Mouse (Mus musculus) lung, embryonic 14.5 days (tissue): ENCODE measurements around the gene Kdm4c. TPM values are rescaled to one million over a fixed set of nuclear protein-coding genes. Genes with fewer than 3 reads are reported as not detected.
"Not testable (repeated sequence)": the region's sequence is repeated elsewhere in the genome, so short reads cannot be mapped to it uniquely, and the experiment has no call there.

Experiments used
- ATAC-seq: fragments of 200-750 bp; cut with Nextera tagmentation; 2 replicates; pipeline ENCODE4 v1.8.0; 2017; ENCODE audit warnings: mild to moderate bottlenecking, moderate TSS enrichment, moderate library complexity; ENCODE audit not compliant: insufficient read depth
- DNase-seq: peaks from one replicate; pipeline ENCODE4 v3.0.0-alpha.2; 2015
- H3K27ac ChIP-seq: fragments of 300-500 bp; sonication (generic); 2 replicates; pipeline ENCODE4 v1.5.1; 2014; ENCODE audit warnings: low read depth, mild to moderate bottlenecking, moderate library complexity
- H3K27me3 ChIP-seq: fragments of 300-500 bp; sonication (generic); 2 replicates; pipeline ENCODE4 v1.6.1; 2014; ENCODE audit warnings: low read length, control low read depth; ENCODE audit not compliant: insufficient read depth
- H3K36me3 ChIP-seq: fragments of 300-500 bp; sonication (generic); 2 replicates; pipeline ENCODE4 v1.6.1; 2014; ENCODE audit warnings: control low read depth; ENCODE audit not compliant: insufficient read depth
- H3K4me1 ChIP-seq: fragments of 300-500 bp; sonication (generic); 2 replicates; pipeline ENCODE4 v1.6.1; 2014; ENCODE audit warnings: antibody characterized with exemption, control low read depth; ENCODE audit not compliant: insufficient read depth
- H3K4me2 ChIP-seq: fragments of 300-500 bp; sonication (generic); 2 replicates; pipeline ENCODE4 v1.6.1; 2014; ENCODE audit warnings: mild to moderate bottlenecking
- H3K4me3 ChIP-seq: fragments of 300-500 bp; sonication (generic); 2 replicates; pipeline ENCODE4 v1.5.1; 2014; ENCODE audit warnings: low read depth, low read length
- H3K9ac ChIP-seq: fragments of 300-500 bp; sonication (generic); 2 replicates; pipeline ENCODE4 v1.6.1; 2014
- H3K9me3 ChIP-seq: fragments of 300-500 bp; sonication (generic); 2 replicates; pipeline ENCODE4 v1.6.1; 2016; ENCODE audit warnings: low read depth, low read length, control low read depth
- CTCF ChIP-seq: IDR thresholded peaks from 2 replicates; pipeline ENCODE4 v1.5.1; 2016; ENCODE audit warnings: antibody characterized with exemption, low read depth
- WGBS: fragments of 180-500 bp; shearing (Covaris S2); extraction: QIAGEN DNeasy Blood & Tissue Kit; methylation state at CpG from one replicate; pipeline ENCODE4 v1.1.7; 2014; 5-methylcytosine and 5-hydroxymethylcytosine counted together
- polyA plus RNA-seq: library from polyadenylated mRNA; unstranded; fragments of >200 nt; fragmentation: Nextera tagmentation; extraction: Ambion mirVana; gene quantifications from 2 replicates; pipeline ENCODE4 v1.2.1, GENCODE M21; 2014

Kdm4c gene
- polyA plus RNA-seq = 12.1 and 13.2 TPM in 2 replicates

DNA sequence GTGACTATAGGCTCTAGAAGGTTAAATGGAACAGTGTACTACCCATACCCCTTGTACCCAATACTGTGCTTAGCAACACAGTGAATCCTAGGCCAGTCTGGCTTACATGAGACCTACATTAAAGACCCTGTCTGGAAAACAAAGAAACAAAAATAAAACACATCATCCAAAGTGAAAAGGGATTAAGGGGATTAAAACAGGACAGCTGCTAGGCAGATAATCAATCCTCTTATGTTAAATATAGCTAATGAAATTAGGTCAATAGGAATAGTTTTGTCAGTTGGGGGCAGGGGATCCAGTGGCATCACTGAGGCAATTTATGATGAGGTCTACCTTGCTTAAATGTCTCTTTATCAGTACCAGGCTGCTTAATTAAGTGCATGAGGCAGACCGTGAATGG, at the start of gene Kdm4c:
TSS of gene Kdm4c (plus strand) at position 322 of the 400 bp plus-strand sequence.
- Histone ChIP-seq H3K36me3 (no peaks in the 10 kb centered on the region), H3K4me2 (no peak within 1 kb of the TSS), H3K9me3 (no peaks in the 10 kb centered on the region), H3K27me3 (no peaks in the 10 kb centered on the region), H3K27ac (no peak within 1 kb of the TSS), H3K4me3 (no peak within 1 kb of the TSS), H3K9ac (no peak within 1 kb of the TSS), H3K4me1 (no peaks in the 10 kb centered on the region)
- WGBS = 85% methylated on average over 1 of the region's 1 CpGs
- TF ChIP-seq CTCF = no peak
- no peak for ATAC-seq
- no peak for DNase-seq

DNA sequence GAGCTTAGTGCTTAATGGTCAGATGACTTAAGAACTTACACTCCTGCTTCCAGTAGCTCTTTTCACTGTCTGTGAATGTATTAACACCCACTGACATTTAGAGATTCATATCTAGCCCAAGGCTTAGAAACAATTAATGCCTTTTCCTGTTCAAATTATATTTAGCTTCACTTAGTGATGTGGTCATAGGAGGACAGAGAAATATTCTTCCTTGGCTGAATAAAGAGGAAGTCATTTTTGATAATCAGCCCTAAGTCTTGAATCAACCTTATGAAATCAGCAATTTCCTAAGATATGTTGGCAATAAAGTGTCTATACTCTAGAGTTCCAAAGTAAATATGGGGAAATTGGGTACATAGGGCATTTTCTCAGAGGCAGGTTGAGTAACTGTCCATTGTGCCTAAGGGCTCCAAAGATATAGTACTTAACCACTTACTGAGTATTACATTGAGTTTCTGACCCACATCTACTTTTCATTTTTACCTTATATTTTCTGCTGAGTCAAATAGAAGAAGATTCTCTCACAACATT, 41.0 kb upstream of the Kdm4c start:
- no peak for TF ChIP-seq CTCF
- Histone ChIP-seq H3K27ac (no peak overlapping the region), H3K4me1 (no peaks in the 10 kb centered on the region), H3K27me3 (no peaks in the 10 kb centered on the region), H3K9ac (no peak overlapping the region), H3K4me2 (no peak overlapping the region), H3K4me3 (no peak overlapping the region), H3K36me3 (no peaks in the 10 kb centered on the region), H3K9me3 (no peaks in the 10 kb centered on the region)
- DNase-seq (no peak), ATAC-seq (no peak)

DNA sequence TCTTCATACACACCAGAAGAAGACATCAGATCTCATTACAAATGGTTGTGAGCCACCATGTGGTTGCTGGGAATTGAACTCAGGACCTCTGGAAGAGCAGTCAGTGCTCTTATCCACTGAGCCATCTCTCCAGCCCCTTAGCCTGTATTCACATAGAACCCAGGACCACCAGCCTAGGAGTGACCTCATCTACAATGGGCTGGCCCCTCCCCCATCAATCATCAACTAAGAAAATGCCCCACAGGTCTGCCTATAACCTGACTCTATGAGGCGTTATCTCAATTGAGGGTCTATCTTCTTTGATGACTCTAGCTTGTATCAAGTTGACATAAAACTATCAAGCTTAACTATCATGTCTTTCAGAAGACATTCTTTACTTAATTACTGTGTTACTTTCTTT, 20.5 kb upstream of the Kdm4c start:
- DNase-seq, H3K9me3 ChIP-seq, ATAC-seq, H3K4me3 ChIP-seq, H3K27me3 ChIP-seq, H3K9ac ChIP-seq, H3K4me2 ChIP-seq, H3K27ac ChIP-seq, H3K36me3 ChIP-seq, H3K4me1 ChIP-seq: not testable (repeated sequence)
- WGBS = 86% methylated on average over 1 of the region's 1 CpGs

DNA sequence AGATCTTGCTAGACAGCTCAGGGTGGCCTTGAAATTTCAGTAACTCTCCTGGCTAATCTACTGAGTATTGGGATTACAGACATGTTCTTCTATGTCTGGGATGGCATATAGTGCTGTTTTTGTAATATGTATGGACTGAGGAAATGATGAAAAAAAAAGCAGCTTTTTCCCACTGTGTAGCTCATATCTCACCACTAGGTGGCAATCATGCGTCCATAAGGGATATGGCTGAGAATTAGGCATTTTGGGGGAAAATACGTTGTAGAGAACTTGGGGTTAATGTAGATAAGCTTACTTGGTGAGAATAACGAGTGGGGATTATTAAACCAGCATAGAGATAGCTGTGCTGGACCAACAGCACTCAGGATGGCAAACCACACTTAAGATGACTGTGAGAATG, 19.9 kb upstream of the Kdm4c start:
- Histone ChIP-seq H3K4me3 (no peak overlapping the region), H3K9ac (no peak overlapping the region), H3K9me3 (no peaks in the 10 kb centered on the region), H3K4me2 (no peak overlapping the region), H3K36me3 (no peaks in the 10 kb centered on the region), H3K27ac (no peak overlapping the region), H3K4me1 (no peaks in the 10 kb centered on the region), H3K27me3 (no peaks in the 10 kb centered on the region)
- WGBS = 28% methylated on average over 3 of the region's 3 CpGs
- DNase-seq = peak; percentile 67
- no peak for ATAC-seq
- peak; percentile 62 for TF ChIP-seq CTCF

DNA sequence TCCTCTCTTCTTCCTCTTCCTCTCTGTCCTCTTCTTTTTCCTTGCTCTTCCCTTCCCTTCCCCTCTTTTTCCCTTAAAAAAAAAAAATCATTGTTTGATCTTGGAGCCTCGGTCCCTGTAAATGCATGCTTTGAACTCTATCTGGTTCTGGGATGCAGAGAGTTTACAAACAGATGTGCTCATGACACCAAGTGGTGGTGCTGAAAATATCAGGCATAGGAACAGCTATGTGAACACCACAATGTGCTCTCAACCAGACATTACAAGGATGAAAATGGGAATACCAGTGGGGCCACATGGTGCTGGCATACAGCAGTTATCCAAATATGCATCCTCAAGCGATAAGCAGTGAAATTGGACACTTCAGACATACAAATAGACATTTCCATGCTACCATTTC, 18.1 kb upstream of the Kdm4c start:
- Histone ChIP-seq H3K9me3 (no peaks in the 10 kb centered on the region), H3K36me3 (no peaks in the 10 kb centered on the region), H3K9ac (no peak overlapping the region), H3K4me1 (no peaks in the 10 kb centered on the region), H3K4me2 (no peak overlapping the region), H3K4me3 (no peak overlapping the region), H3K27me3 (no peaks in the 10 kb centered on the region), H3K27ac (no peak overlapping the region)
- DNase-seq (no peak), ATAC-seq (no peak)
- TF ChIP-seq CTCF = no peak
- WGBS = 63% methylated on average over 2 of the region's 2 CpGs

DNA sequence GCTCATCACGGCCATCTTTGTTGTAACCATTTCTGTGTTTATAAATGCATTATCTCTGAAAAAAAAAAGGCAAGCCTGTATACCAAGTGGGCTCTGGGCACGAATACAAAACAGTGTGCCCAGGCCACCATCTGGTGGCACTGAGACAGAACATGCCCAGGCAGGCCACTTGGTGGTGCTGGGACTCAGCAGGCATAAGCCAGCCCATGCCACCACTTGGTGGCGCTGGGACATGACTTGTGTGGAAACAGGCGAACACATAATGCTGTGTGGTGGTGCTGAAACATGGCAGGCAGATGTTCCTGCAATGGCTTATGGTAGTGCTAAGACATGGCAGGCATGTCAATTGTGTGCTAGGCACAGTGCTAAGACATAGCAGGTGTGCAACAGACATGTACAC, 11.3 kb upstream of the Kdm4c start:
- Histone ChIP-seq H3K9ac (no peak overlapping the region), H3K27ac (no peak overlapping the region), H3K4me2 (no peak overlapping the region), H3K9me3 (no peaks in the 10 kb centered on the region), H3K27me3 (no peaks in the 10 kb centered on the region), H3K4me1 (no peaks in the 10 kb centered on the region), H3K36me3 (no peaks in the 10 kb centered on the region), H3K4me3 (no peak overlapping the region)
- ATAC-seq = no peak
- 74% methylated on average over 4 of the region's 4 CpGs for WGBS
- DNase-seq = peak; percentile 7
- peak; percentile 38 for TF ChIP-seq CTCF

DNA sequence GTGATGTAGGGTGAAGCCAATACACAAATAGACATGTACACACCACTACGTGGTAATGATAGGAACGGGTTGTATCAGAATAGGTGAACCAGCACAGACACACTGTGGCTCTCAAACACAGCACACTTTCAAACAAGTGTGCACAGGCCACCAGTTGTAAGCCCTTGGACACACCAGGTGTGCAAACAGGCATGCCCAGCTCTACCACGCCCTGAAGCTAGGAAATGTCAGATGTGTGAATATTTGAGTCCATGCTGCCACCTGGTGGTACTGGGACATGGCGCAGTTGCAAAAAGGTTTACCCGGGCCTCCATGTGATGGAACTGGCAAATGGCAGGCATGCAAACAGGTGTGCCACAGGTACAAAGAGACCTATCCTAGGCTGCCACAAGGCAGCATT, 10.9 kb upstream of the Kdm4c start:
- no peaks in the 10 kb centered on the region for H3K27me3 ChIP-seq
- WGBS = 57% methylated on average over 5 of the region's 5 CpGs
- H3K4me1 ChIP-seq = no peaks in the 10 kb centered on the region
- peak; percentile 68 for TF ChIP-seq CTCF
- H3K9ac ChIP-seq = no peak overlapping the region
- no peak overlapping the region for H3K27ac ChIP-seq
- H3K36me3 ChIP-seq = no peaks in the 10 kb centered on the region
- H3K9me3 ChIP-seq = no peaks in the 10 kb centered on the region
- no peak overlapping the region for H3K4me3 ChIP-seq
- H3K4me2 ChIP-seq = no peak overlapping the region
- ATAC-seq = peak; percentile 53; the same call in 1 of the 2 replicates
- peak; percentile 60 for DNase-seq

DNA sequence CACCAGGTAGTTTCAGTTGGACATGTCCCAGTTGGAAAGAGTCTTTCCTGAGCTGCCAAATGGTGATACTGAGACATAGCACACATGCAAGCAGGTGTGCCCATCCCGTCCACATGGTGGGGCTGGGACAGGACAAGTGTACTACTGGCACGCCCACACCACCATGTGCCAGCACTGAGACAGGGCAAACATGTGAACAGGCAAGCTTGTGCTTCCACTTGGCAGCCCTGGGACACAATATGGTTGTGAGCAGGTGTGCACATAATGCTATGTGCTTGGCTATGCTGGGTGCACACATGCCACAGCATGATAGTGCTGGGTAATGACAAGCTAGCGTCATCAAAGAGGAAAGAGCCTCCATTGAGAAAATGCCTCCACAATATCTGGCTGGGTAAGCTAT, 8.8 kb upstream of the Kdm4c start:
- Histone ChIP-seq H3K4me2 (no peak overlapping the region), H3K4me1 (no peaks in the 10 kb centered on the region), H3K36me3 (no peaks in the 10 kb centered on the region), H3K9ac (no peak overlapping the region), H3K27ac (no peak overlapping the region), H3K9me3 (no peaks in the 10 kb centered on the region), H3K27me3 (no peaks in the 10 kb centered on the region), H3K4me3 (no peak overlapping the region)
- TF ChIP-seq CTCF = no peak
- no peak for DNase-seq
- WGBS = 76% methylated on average over 3 of the region's 3 CpGs
- ATAC-seq = no peak
